Comparison of ENCODE assay signal across 34 mouse cellular contexts in genomic region chr14:27634761-27635160, GRCm38 (mm10). TPM values are rescaled to one million over a fixed set of nuclear protein-coding genes. Genes with fewer than 3 reads are reported as not detected.
DNase-seq lines count a peak whose midpoint lies in the region; ATAC-seq and TF ChIP-seq lines count a peak whose summit lies in the region.
"Had no signal": no experiment of that assay in that cellular context is flagged by ENCODE, and none has a peak within 500 bp of the region (broad histone marks: within the 10 kb centered on the region; RNA-seq: fewer than 3 reads in every experiment).

No protein-coding gene starts in this region.

- 48% methylated on average over 6 of the region's 6 CpGs for WGBS in neural tube, embryonic 13.5 days
- WGBS in neural tube, embryonic 15.5 days, result 55% methylated on average over 6 of the region's 6 CpGs

- no peak overlapping the region for H3K4me2 ChIP-seq in neural tube, embryonic 13.5 days
- no peak overlapping the region for H3K4me2 ChIP-seq in neural tube, embryonic 15.5 days
- H3K4me2 ChIP-seq: embryonic facial prominence, embryonic 12.5 days; heart, embryonic 12.5 days; kidney, embryonic 15.5 days; limb, embryonic 15.5 days; liver, embryonic 13.5 days; neural tube, embryonic 12.5 days had no signal

- no peak overlapping the region for H3K4me3 ChIP-seq in layer of hippocampus, adult 2 months
- no peak overlapping the region for H3K4me3 ChIP-seq in neural tube, embryonic 13.5 days
- H3K4me3 ChIP-seq in neural tube, embryonic 15.5 days (replicated peaks), result no peak overlapping the region
- H3K4me3 ChIP-seq: embryonic facial prominence, embryonic 12.5 days; heart, embryonic 12.5 days; kidney, embryonic 15.5 days; limb, embryonic 10.5 days; limb, embryonic 15.5 days; liver, embryonic 13.5 days; neural tube, embryonic 12.5 days had no signal

- H3K9me3 ChIP-seq in neural tube, embryonic 13.5 days, result no peaks in the 10 kb centered on the region
- H3K9me3 ChIP-seq in neural tube, embryonic 15.5 days (replicated peaks), result no peaks in the 10 kb centered on the region
- H3K9me3 ChIP-seq: embryonic facial prominence, embryonic 12.5 days; heart, embryonic 12.5 days; kidney, embryonic 15.5 days; limb, embryonic 10.5 days; limb, embryonic 15.5 days; liver, embryonic 13.5 days; neural tube, embryonic 12.5 days had no signal

- no peaks in the 10 kb centered on the region for H3K27me3 ChIP-seq in neural tube, embryonic 13.5 days
- H3K27me3 ChIP-seq in neural tube, embryonic 15.5 days (replicated peaks), result no peaks in the 10 kb centered on the region
- H3K27me3 ChIP-seq: embryonic facial prominence, embryonic 12.5 days; heart, embryonic 12.5 days; kidney, embryonic 15.5 days; limb, embryonic 15.5 days; liver, embryonic 13.5 days; neural tube, embryonic 12.5 days; Patski had no signal

- no peaks in the 10 kb centered on the region for H3K36me3 ChIP-seq in neural tube, embryonic 13.5 days
- 0 out of 2 replicates have a peak, but pooled peaks cover 2% of the 10 kb centered on the region for H3K36me3 ChIP-seq in neural tube, embryonic 15.5 days
- H3K36me3 ChIP-seq: embryonic facial prominence, embryonic 12.5 days; heart, embryonic 12.5 days; kidney, embryonic 15.5 days; limb, embryonic 10.5 days; limb, embryonic 15.5 days; liver, embryonic 13.5 days; neural tube, embryonic 12.5 days had no signal

- H3K9ac ChIP-seq in neural tube, embryonic 13.5 days, result no peak overlapping the region
- H3K9ac ChIP-seq in neural tube, embryonic 15.5 days (replicated peaks), result no peak overlapping the region
- H3K9ac ChIP-seq: embryonic facial prominence, embryonic 12.5 days; heart, embryonic 12.5 days; kidney, embryonic 15.5 days; limb, embryonic 15.5 days; liver, embryonic 13.5 days; neural tube, embryonic 12.5 days had no signal

- H3K4me1 ChIP-seq in neural tube, embryonic 13.5 days (replicated peaks), result peaks cover 32% of the 10 kb centered on the region
- H3K4me1 ChIP-seq in neural tube, embryonic 15.5 days, result peaks cover 13% of the 10 kb centered on the region
- H3K4me1 ChIP-seq: embryonic facial prominence, embryonic 12.5 days; kidney, embryonic 15.5 days; limb, embryonic 15.5 days; liver, embryonic 13.5 days had no signal

- no peak for TF ChIP-seq CTCF in layer of hippocampus, adult 2 months (conservative IDR thresholded peaks at IDR 0.05)

- no peak for ATAC-seq in neural tube, embryonic 13.5 days (ENCODE audit: low read depth)
- ATAC-seq in neural tube, embryonic 15.5 days (ENCODE audit: low FRiP score), result no peak
- ATAC-seq: forebrain, embryonic 14.5 days; inflammation-experienced regulatory T-cells, adult 6 months; Patski had no signal

- H3K27ac ChIP-seq in layer of hippocampus, adult 2 months, result peak overlapping the region; percentile 0; the same call in 1 of the 2 replicates
- peak overlapping the region; percentile 63; the same call in 1 of the 2 replicates for H3K27ac ChIP-seq in neural tube, embryonic 13.5 days (replicated peaks)
- H3K27ac ChIP-seq in neural tube, embryonic 15.5 days (replicated peaks), result no peak overlapping the region
- H3K27ac ChIP-seq: embryonic facial prominence, embryonic 12.5 days; kidney, embryonic 15.5 days; limb, embryonic 10.5 days; limb, embryonic 15.5 days; liver, embryonic 13.5 days; macrophage; neural tube, embryonic 12.5 days had no signal

- DNase-seq in cerebellum, postnatal 14 days, result peak; percentile 48 to 56
- no peak for DNase-seq in cerebellum, adult 18-20 months
- no peak for DNase-seq in layer of hippocampus, adult 2 months (ENCODE audit: low spot score in 2 of 2)
- no peak for DNase-seq in layer of hippocampus, adult 9-10 months (ENCODE audit: low spot score)
- peak; percentile 24 for DNase-seq in retina, postnatal 1 day
- DNase-seq in adrenal gland, postnatal 25 days, result no peak
- DNase-seq: adrenal gland, postnatal 10 days; cerebellum, adult 11 months; cerebellum, postnatal 25 days; gastrocnemius, postnatal 25 days; heart, adult 18-20 months; heart, postnatal 4 days; kidney, adult 18-20 months; kidney, postnatal 25 days; liver, embryonic 13.5 days; lung, adult 18-20 months; lung, postnatal 10 days; right cerebral cortex, adult 18-20 months; spleen, adult 18-20 months; thymus, postnatal 14 days had no signal

RNA-seq across cellular contexts. Expression of gene Erc2, which starts 12.5 kb away (rescaled TPM):
- 100 to 1,000 TPM; 236 to 244 TPM for total RNA-seq in layer of hippocampus, adult 2 months (2021)
- polyA plus RNA-seq in neural tube, embryonic 13.5 days (2015; fragmentation: Nextera tagmentation; extraction: Ambion mirVana), result 58.0 and 62.6 TPM in 2 replicates
- 61.8 and 80.3 TPM in 2 replicates for polyA plus RNA-seq in neural tube, embryonic 15.5 days (2015; fragmentation: Nextera tagmentation; extraction: Ambion mirVana)
- total RNA-seq in adrenal gland, postnatal 25 days (2021), result 7.4 and 15.2 TPM in 2 replicates
- total RNA-seq: megakaryocyte-erythroid progenitor cell, adult 5-6 weeks; MEL had no signal
- polyA plus RNA-seq: macrophage had no signal

Comparison
In these comparisons a context has a peak if more than half of its experiments do, and no peak if none do; other contexts are left out.
1. DNase-seq: peak in cerebellum, postnatal 14 days (2 of 2) and retina, postnatal 1 day (single experiment); none in cerebellum, adult 18-20 months (0 of 2), layer of hippocampus, adult 2 months (0 of 2), layer of hippocampus, adult 9-10 months (single experiment) and adrenal gland, postnatal 25 days (single experiment).
2. RNA of gene Erc2, which starts 12.5 kb away (total RNA-seq): 236 to 244 TPM in layer of hippocampus, adult 2 months; 7.4 to 15.2 TPM in adrenal gland, postnatal 25 days; every median in the first group is over 10 times any median in the second.